Mouse (Mus musculus): ENCODE data around the gene Ctu2.

Gene Ctu2

GRCm38 (mm10) chr8:122475580-122476320, at the start of gene Ctu2, which contains the start of gene Rnf166:
Gene Ctu2 (plus strand): TSS chr8:122476143.
Gene Rnf166 (minus strand): TSS chr8:122476064.
- peak; percentile 91 for DNase-seq

- DNase-seq, result peak; percentile 3
Measured at GRCm38 (mm10) chr8:122426145-122426544, 49.8 kb upstream of the Ctu2 start.

DNA sequence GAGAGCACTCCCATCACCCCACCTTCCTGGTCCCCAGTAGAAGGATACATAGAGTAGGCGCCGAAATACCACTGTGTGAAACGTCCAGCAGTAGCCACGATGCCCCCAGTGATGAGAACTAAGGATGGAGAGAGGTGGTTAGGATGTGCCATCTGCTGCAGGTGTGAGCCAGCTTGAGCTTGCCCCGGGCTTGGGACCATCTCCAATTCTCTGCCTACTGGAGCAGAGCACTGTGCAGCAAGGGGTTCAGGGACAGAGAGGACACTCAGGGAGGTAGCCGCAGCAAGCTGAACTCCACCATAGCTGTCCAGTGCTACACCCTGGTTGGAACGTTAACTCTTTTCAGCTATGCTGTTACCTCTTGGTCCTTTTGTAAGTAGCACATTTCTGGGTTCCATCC, 48.3 kb upstream of the Ctu2 start:
- DNase-seq, result no peak

DNA sequence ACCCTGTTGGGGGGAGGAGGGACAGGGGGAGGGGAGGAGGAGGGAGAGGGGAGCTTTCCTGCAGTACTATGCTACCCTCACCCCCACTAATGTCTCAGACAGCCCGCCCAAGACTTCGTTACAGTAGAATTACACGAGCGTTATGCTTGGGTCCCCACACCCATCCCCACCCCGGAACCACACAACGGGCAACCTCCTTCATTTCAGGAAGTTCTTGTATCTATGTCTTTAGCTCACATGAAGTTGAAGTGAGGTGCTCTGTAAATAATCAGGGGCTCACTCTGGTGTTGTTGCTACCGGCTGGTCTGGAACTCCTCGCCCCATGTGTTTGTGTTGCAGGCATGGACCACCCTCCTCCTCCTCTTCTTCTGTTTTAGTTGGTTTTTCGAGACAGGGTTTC, 47.8 kb upstream of the Ctu2 start:
- DNase-seq, result no peak

- no peak for DNase-seq
Measured at GRCm38 (mm10) chr8:122430058-122430636, 45.8 kb upstream of the Ctu2 start.

GRCm38 (mm10) chr8:122430646-122431045, 45.3 kb upstream of the Ctu2 start:
- DNase-seq, result no peak

DNA sequence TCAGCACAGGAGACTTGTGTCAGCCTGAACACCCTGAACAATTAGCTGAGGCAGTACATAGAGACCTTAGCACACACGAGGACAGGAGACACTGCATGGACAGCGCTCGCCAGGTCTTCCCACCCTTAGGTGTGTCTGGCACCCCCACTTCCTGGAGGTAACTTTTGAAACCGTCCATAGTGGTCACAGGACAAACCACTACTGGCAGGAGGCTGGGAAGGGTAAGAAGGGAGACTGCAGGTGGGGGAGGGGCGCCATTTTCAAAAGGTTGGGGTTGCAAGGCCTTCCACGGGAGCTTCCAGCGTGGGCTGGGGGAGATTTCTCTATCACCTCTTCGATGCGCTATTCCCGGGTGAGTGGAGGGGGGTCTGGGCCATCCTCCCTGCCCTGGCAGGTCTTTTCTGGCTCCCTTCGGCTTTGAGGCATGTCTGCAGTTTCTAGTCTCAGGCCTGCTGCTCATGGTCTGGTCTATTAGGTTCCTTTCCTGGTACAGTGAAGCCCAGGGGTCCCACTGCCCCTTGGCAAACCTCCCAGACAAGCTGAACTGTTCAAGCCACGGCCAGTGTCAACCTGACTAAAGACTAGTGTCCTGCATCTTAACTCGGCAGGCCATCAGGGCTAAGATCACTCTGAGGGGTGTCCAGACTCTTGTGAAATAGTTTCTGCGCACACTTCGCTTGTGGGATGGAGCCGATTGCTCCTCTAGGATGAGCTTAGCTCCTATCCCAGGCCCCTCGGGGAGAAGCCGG, 44.1 kb upstream of the Ctu2 start:
- no peak for DNase-seq

DNA sequence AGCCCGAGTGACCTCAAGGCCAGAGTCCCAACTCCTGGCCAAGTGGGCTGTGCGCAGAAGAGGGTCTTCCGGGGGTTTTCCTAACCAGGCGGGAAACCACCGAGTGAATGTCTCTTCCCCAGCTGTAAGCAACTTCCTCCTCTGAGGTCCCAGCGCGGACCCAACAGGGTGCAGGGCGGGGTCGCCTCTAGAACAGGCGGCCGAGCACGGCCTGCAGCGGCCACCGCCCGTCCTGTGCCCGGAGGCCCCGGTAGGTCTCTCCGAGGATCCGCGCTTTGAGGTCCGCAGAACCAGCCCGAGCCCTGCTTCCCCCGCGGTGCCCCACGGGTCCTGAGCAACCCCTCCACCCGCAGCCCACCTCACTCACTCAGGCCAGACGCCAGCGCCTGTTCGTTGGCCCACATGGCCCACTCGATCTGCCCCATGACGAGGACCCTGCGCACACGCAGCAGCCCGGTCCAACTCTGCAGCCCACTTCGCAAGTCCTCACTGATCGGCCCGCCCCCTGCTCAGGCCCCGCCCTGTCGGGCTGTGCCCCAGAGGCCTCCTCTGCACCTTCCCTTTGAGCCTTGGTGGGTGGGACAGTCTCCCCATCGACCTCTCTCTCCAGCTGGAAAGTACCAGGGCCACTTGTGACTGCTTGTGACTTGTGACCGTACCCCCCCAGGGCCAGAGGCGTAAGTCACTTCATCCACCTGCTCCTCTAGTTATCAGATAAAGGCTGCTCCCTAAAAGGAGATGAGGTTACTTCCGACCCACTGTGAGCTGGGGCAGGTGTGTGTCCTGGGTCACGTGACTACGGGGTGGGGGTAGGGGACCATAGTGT, 43.3 kb upstream of the Ctu2 start, which contains the start of gene Cyba:
Gene Cyba, minus strand, starts transcription at position 488 of the 826 bp plus-strand sequence.
- DNase-seq, result peak; percentile 80

- no peak for DNase-seq
Measured at GRCm38 (mm10) chr8:122433269-122433905, 42.6 kb upstream of the Ctu2 start.

DNA sequence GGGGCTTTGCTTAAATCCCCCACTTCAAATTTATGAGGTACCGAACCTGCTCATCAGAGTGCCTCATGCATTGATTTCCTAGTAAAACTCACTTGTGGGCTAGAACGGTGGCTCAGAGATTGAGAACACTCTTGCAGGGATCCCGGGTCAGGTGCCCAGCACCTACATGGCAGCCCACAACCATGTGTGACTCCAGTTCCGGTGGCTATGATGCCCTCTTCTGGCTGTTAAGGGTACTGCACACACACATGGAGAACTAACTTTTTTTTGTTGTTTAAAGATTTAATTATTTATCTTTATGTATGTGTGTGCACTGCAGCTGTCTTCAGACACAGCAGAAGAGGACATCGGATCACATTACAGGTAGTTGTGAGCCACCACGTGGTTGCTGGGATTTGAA, 40.6 kb upstream of the Ctu2 start:
- DNase-seq, result no peak

- DNase-seq, result no peak
Measured at GRCm38 (mm10) chr8:122436146-122436545, 39.8 kb upstream of the Ctu2 start.

DNA sequence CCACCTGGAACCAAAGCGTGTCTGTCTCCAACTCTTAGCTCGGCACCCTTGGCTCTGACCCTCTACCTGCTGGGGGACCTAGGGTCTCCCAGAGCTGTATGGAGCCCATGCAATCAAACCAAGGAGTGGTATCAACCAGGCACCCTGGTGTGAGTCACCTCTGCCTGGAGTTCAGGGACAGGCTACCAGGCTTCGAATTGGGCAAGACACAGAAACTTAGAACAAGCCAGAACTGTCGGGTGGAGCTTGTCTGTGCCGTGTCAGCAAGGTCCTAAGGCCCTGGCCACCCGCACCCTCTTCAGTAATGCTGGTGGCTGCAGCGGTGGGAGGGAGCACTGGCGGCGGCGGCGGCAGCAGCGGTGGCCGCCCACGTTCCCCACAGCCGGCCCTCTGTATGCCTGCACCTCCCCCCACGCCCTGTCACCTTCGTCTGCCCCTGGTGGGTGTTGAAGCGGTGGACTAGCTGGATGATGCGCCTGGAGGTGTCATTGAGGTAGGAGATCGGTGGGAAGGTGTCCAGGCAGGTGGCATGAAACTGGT, 39.3 kb upstream of the Ctu2 start:
- DNase-seq, result no peak

GRCm38 (mm10) chr8:122437708-122438331, 38.1 kb upstream of the Ctu2 start:
- no peak for DNase-seq

GRCm38 (mm10) chr8:122439336-122439735, 36.6 kb upstream of the Ctu2 start:
- no peak for DNase-seq

- no peak for DNase-seq
Measured at GRCm38 (mm10) chr8:122441326-122441725, 34.6 kb upstream of the Ctu2 start.

DNA sequence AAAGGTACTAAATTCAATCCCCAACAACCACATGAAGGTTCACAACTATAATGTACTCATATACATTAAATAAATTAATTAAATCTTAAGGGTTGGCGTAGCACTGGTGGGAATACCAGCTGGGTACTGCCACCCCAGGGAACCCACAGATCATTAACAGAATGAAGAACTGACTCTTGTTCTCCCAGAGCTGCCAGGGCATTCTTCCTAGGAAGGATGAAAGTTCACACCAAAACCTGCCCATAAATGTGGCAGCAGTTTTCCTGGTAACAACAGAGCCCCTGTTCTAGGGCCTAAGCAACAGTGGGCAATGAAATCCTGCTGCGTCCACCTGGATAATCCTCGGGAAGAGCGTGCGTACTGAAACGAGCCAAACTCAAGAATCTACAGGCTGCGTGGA, 33.6 kb upstream of the Ctu2 start:
- DNase-seq, result no peak

GRCm38 (mm10) chr8:122442781-122443180, 33.2 kb upstream of the Ctu2 start:
- no peak for DNase-seq

DNA sequence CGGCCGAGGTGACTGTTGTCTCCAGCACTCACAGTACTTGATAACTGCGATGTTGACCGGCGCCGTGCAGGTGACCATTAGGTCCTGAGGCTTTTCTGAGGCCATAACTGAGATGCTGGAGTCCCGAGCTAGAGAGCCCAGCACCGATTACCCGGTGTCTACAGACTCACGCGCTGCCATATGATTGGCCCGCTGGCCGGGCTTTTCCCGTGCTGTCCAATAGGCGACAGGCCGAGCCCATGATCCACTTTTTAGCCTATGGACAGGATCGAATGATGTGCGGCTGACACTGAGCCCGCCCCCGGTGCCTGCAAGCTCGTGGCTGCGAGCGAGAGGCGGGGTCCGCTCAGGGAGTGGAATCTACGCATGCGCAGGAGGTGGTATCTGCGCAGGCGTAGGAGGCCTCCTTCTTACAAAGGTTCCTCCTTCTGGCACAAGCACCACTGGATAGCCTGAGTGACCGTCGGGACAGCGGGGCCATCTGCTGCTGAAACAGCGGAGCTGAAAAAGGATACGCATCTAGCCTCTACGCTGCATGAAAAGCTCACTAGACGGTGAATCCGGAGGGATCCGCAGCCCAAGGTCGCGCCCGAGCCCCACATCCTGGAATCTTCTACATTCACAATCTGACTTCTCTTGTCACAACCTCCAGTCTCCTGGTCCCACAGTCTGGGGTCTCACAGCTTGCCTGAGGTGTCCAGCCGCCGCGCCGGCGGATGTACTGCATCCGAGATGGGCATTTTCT, 32.5 kb upstream of the Ctu2 start, which contains the start of gene Mvd:
Gene Mvd, minus strand, starts transcription at position 161 of the 745 bp plus-strand sequence.
- DNase-seq, result peak; percentile 99

- peak; percentile 75 for DNase-seq
Measured at GRCm38 (mm10) chr8:122444058-122444748, 31.7 kb upstream of the Ctu2 start.

- no peak for DNase-seq
Measured at GRCm38 (mm10) chr8:122445203-122445602, 30.7 kb upstream of the Ctu2 start.
